Mouse (Mus musculus) lung, adult 2 months (tissue): ENCODE measurements around the gene Plce1.

ENCODE experiments used
- CTCF ChIP-seq: fragments of 200-500 bp; IDR thresholded peaks from 2 replicates; pipeline ENCODE4 v1.5.1; 2011; ENCODE audit warnings: mild to moderate bottlenecking, low read length, control low read depth; ENCODE audit not compliant: insufficient read depth
- POLR2A ChIP-seq: fragments of 200-500 bp; IDR thresholded peaks from 2 replicates; pipeline ENCODE4 v1.6.1; 2011; ENCODE audit warnings: low read depth, mild to moderate bottlenecking, control low read depth, low read length, borderline replicate concordance; ENCODE audit errors: extremely low read depth

- TF ChIP-seq CTCF = no peak
- TF ChIP-seq POLR2A = no peak
These were observed 85.8 kb downstream of the Plce1 start for GRCm38 (mm10) chr19:38566752-38567151.
